Mouse (Mus musculus): Measurements from ENCODE around the gene Arhgap8.

DNA sequence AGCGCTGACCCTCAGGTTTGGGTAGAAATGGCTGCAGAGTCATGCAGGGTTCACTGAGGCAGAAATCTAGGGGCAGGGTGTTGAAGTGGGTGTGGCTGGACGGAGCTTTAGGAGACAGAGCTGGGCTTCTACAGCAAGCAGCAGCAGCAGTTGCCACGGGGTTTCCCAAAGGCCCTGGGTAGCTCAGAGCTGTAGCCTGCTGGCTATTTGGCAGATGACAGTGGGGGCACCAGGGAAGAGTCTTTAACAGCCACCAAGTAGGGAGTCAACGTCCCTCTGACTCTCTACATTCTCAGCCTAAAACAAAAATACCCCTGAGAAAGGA lies 12.5 kb downstream of the Arhgap8 start:
- TF ChIP-seq CTCF (IDR thresholded peaks at IDR 0.05; ENCODE audit: control insufficient read depth, insufficient read depth, low read length) (no peak), POLR2A (IDR thresholded peaks at IDR 0.05; ENCODE audit: borderline replicate concordance, control insufficient read depth, low read depth, low read length) (no peak)
